Mouse (Mus musculus) right cerebral cortex, postnatal 25 days (tissue): ENCODE measurements around the gene 1700021F05Rik.
"Not testable (repeated sequence)": the region's sequence is repeated elsewhere in the genome, so short reads cannot be mapped to it uniquely, and the experiment has no call there.

Experiments used
- DNase-seq: peaks from one replicate; pipeline ENCODE4 v3.0.0; 2022

The 1700021F05Rik gene

DNA sequence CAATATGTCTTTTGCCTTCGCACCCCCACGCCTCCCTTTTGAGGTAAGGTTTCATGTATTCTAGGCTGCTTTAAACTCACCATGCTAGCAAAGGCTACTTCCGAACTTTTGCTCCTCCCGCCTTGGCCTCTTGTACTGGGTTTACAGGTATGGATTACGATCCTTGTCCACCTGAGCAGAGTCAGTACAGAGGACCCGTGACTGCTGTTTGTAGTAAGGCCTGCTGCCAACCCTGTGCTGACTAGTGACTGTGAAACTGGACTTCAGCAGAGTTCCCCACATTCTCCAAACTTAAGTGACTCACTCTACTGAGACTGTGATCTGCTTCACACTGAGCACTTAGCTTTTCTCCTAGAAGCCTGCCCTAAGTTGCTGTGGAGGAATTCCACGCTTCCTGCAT, 3.1 kb downstream of the 1700021F05Rik start:
- DNase-seq = no peak

DNA sequence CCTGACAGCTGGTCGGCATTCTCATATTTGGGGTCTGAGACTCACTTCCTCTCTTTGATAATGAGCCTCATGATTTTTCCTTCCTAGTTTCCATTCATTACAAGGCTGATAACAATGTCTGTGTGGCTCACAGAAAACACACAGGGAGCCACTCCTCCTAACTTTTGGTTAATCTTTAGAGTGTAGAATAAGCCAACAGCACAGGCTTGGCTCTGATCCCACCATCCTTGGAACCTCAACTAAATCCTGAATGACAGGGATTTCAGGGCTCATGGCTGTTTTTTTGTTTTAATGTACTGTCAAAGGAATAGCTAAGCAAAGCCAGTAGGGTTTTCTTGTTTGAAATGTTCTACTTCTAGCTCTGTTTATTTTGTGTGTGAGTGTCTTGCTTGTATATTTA, 6.4 kb downstream of the 1700021F05Rik start:
- DNase-seq = no peak

DNA sequence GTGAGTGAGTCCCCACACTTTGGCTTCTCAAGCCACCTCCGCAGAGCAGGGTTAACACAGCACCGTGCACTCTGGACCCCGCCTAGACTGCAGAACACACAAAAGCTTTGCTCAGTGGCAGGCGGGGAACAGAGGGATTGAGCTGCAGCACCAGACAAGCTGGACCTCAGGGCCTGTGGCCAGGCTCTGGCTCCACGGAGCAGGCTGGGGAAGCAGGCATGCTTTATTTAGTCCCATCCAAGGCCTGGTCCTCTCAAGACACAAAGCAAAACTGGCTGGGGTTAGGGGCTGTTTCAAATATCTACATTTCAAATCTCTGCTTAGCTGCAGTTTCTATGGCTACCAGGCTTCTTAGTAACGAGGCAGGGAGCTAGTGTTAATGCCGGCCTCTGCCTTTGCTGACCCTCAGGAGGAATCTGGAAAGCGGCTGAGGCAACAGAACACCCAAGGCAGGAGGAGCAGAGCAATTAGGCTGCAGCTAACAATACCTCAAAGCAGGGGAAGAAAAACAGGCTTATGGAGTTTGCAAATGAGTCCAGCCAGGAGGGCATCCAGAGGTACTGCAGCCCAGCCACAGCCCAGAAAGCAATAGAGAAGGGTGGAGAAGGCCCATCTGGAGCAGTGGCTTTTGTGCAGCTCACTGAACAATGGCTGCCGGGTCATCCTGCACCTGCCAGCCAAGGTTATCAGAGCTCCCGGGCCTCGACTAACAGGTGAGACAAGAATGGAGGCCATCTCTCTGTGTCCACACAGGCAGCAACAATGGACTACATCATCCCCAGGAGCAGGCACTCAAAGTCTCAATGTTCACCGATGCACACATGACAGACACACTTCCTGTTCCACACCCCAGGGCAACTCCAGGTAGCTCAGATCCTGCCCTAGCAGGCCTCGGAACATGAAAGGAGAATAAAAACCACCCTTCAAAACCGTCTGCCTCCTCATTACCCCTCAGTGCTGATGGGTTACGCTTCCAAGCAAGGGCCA, 13.2 kb downstream of the 1700021F05Rik start:
- DNase-seq = peak; percentile 15

DNA sequence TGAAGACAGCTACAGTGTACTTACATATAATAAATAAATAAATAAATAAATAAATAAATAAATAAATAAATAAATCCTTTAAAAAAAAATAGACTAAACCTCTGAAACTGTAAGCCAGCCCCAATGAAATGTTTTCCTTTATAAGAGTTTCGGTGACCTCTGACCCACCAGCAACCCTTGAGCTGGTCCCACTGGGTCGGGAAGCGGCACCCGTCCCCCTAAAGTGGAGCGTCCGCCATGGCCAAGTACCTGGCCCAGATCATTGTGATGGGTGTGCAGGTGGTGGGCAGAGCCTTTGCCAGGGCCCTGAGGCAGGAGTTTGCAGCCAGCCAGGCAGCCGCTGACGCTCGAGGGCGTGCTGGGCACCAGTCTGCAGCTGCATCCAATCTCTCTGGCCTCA, 16.9 kb downstream of the 1700021F05Rik start, which contains the start of gene Gm9803:
Gm9803 (plus strand) TSS at position 154 of the 400 bp plus-strand sequence.
- not testable (repeated sequence) for DNase-seq

DNA sequence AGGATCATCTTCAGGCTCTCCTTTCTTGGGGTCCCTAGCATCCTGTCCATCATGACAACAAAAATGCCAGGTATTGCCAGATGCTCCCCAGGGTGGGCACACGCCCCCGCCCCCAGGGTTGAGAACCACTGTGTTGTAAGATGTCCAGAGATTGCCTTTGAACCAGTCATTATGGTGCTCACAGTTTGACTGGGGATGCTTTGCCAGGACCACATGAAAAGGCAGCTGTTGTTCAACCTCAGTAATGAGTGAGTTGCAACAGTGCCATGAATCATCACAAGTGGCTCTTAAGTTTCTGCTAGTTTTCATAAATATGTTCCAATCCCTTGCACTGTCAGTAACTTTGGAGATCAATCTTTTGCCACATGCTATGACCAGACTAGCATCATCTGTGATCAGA, 20.8 kb downstream of the 1700021F05Rik start:
- no peak for DNase-seq

DNA sequence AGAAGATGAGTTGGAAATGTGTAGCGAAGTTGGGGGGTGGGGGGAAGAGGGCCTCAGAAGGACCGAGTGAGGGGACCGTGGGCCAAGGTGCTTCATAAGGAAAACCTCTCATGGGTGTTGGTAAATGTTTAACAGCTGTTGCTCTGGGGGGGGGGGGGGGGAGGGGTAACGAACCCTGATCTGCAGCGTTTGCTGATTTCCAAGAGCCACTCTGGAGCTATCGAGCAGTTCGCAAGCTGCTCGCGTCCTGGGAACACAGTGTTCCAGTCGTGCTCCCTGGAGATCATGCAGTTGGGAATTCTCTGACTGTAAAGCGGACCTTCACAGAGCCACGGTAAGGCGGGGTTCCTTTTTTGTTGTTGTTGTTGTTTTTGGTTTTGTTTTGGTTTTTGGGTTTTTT, 22.4 kb downstream of the 1700021F05Rik start:
- no peak for DNase-seq

DNA sequence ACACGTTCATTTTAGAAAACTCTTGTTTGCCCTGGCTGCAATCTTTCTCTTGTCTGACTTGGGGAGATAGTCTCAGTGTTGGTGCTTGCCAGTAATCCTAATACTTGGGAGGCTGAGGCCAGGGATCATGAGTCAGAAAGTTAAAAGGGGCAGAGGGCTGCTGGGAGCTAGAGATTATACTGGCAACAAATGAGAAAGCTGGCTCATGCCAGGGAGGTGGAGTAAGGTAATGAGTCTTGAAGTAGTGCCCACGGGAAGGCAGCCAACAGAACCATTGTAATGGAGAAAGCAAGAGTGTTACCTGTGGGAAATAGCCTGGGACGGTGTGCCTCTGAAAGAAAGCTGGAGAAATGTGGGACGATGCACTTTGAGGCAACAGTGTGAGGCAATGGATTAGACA, 23.0 kb downstream of the 1700021F05Rik start:
- no peak for DNase-seq

DNA sequence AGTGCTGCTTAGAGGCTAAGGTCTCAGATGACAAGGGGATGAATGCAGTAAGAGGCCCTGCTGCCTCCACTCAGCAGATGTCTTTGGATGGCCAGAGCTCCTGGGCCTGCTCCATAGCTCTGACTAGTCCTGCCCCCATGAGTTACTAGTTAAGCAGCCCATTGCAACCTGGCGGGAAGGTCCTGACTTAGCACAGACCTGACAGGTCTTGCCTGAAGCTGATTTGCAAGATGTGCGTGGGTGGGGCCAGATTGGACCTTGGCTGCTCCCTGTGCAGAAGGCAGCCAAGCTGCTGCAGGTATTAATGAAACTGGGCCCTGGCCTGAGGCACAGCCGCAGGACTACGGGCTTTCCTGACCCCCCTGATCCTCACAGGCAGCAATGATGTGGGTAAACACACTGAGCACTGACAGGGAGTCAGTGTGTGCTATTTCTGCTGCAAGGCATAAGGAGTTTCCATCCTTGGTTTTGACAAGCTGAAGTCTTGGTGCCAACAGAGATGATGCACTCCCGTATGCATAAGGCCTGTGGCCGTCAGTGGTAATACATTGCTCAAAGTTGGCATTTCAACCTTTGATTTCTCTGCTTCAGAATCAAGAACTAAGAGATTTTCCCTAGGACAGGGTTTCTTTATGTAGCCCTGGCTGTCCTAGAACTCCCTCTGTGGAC, 23.7 kb downstream of the 1700021F05Rik start:
- no peak for DNase-seq

DNA sequence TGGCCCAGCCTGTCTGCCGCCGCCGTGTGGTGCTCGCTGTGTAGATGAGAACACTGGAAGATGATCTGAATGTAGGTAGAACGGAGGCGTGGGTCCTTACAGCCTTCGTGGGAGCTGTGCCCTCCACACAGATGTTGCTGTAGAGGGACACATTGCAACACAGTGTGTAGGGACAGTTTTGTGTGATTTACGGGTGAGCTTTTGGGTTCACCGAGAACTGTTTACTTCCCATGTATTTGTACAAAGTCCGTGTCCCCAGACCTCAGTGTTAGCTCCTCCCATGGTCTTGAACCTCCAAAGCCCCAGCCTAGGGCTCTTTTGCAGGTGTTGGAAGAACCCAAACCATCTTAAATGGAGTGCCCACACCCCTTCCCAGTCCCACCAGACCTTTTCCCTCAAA, 27.8 kb downstream of the 1700021F05Rik start:
- no peak for DNase-seq

DNA sequence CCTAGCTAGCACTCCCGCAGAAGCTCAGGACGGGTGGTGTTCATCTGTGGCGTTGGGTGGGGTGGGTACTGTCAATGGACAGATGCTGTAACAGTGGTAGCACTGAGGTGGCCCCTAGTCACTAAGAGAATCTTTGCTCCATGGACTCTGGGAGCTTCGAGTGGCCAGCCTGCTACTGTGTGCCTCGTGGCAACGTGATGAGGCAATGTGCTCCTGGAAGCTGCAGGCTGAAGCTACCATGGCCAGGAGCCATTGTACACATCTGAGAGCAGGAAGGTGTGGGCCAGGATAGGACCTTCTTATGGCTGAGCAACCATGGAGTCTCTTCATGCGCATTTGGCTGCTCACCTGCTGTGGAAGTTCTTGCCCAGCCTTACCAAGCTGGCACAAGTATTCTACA, 31.6 kb downstream of the 1700021F05Rik start:
- no peak for DNase-seq

DNA sequence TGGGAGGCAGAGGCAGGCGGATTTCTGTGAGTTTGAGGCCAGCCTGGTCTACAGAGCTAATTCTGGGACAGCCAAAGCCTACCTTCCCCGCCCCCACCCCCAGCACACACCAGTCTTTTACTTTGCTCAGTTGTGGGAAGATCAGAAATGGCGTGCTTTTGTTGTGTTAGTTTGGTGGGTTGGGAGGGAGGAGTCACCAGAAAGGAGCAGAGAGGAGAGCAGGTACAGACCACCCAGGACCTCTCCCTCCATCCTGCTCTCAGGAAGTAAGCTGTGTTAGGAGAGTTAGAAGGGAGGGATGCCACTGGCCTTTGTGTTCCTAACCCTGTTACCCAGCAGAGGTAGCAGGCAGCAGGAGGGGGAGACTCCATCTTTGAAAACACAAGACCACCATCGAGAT, 33.7 kb downstream of the 1700021F05Rik start:
- no peak for DNase-seq

DNA sequence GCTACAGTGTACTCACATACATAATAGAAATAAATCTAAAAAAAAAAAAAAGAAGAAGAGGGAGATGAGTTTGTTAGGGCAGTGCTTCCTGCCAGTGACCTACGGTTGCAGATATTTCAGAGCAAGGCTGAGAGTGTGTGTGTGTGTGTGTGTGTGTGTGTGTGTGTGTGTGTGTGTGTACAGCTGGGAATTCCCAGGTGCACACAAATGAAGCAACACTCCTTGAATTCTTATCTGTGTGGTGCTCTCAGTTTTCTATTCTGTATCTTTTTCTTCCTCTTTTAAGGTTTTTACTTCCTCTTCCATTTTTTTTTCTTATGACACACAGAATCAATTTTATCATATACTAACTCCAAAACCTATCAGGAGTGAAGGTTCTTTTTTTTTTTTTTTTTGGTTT, 36.5 kb downstream of the 1700021F05Rik start:
- DNase-seq = no peak

DNA sequence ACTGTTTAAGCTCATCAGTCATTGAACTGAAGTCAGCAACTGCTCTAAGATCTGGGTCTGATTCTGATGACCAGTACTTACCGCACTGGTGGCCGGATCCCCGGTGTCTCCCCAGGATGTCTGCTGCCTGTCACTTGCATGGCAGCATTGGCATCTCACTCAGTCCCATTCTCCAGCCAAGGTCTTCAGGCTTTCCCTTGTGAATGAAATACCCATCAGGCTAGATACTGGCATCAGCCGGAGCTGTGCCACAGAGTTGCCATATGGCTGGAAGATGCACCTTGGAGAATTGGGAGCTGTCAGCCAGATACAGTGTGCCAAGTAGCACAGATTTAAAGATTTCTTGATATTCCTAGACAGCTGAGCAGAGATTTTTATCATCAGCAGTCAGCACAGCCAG, 38.2 kb downstream of the 1700021F05Rik start:
- DNase-seq = no peak

DNA sequence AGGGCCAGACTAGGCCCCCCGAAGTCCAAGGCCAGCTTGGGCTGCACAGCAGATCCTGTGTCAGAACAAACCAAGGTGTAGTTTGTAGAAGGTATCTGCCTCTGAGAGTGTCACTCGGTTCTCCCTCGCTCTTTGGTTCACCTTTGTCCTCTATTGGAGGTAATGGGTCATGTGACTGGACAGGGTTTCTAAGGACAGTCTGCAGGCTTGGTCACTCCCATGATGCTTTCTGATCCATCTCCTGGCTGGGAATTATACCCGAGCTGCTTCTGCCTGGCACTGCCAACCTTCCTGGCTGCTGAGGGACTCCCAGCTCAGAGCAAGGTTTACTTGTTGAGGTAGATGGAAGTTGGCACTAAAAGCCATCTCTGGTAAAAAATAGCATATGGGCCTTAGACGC, 49.9 kb downstream of the 1700021F05Rik start:
- no peak for DNase-seq

DNA sequence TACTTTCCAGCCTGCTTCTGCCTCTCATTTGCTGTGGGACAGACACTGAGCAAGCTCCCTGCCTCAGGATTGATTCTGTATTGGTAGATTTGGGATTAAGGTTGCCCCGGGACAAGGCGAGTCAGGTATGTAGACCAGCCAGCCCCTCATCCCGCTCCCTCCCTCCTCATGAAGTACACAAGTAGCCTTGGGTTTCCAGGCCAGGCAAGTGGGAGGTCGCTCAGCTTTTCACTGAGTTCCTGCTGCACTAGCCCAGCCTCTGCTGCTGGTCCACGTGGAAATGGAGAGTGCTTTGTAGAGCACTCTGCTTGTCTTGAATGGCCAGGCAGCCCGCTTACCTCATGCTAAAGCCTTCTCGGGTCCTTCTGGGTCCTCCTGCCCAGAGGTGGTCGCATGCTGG, 50.8 kb downstream of the 1700021F05Rik start:
- no peak for DNase-seq

DNA sequence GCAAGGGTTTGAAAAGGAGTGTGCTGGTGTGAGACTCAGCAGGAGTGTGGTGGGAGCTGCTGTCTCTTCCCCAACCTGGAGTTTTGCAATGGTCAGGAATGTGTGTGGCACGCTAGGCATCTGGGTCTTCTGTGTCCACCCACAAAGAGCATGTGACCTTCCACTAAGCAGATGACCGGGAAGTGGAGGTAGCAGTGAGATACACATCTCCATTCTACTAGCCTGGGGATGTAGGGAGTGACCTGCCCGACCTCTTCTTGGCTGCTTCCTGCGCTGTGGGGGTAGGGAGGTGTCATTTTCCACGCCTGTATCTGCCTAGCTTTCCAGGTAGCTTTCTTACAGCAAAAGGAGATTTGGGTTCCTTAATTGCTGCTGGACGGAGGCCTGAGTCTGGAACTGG, 51.2 kb downstream of the 1700021F05Rik start:
- no peak for DNase-seq

DNA sequence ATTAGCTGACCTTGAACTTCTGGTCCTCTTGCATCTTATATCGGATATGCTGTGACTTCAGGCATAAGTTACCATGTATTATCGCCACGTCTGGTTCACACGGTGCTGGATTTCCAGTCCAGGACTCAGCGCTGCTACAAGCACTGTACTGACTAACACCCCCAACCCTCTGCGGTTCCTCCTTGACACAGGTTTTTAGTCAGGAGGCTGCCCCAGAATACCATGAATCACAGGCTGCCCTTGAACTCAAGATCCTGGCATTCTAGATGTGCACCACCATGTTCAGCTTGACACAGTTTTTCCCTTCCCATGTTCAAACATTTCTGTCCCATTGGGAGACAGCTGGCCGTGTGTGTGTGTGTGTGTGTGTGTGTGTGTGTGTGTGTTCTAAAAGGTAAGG, 51.7 kb downstream of the 1700021F05Rik start:
- no peak for DNase-seq

DNA sequence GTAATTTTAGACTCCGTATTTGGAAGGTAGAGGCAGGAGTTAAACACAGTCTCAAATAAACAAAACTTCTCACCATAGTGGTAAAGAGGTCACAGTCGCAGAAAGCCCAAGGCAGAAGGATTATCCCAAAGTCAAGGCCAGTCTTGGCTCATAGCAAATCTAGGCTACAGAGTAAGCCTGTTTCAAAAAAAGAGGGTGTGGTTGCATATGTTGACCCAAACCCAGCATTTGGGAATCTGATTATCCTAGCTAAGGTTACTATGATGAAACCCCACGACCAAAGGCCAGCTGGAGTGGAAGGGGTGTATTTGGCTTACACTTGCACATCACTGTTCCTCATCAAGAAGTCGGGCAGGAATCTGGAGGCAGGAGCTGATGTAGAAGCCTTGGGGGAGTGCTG, 52.5 kb downstream of the 1700021F05Rik start:
- no peak for DNase-seq

DNA sequence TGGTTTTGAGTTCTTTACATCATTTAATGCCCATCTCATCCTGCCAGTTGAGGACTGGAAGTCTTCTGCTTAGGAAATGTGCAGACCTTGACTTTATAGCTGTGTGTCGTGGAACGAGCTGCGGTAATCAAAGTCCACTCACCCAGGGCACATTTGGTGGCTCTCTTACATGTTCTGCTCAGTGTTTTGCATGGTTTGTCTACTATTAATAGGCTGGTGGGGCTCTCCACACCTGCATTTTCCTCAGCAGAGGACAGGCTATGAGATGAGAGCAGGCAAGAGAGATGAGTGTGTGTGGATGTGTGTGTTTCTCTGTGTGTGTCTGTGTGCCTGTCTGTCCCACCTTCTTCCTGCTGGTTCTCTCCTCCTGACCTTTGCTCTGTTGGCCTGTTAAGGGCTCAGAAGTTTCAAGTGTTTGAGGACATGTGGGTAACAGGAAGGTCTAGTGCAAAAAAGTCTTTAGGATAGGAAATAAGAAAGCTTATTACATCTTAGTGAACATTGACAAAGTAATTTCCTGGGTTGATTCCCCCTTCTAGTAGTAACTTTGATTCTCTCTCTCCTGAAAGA, 53.3 kb downstream of the 1700021F05Rik start:
- DNase-seq = no peak

DNA sequence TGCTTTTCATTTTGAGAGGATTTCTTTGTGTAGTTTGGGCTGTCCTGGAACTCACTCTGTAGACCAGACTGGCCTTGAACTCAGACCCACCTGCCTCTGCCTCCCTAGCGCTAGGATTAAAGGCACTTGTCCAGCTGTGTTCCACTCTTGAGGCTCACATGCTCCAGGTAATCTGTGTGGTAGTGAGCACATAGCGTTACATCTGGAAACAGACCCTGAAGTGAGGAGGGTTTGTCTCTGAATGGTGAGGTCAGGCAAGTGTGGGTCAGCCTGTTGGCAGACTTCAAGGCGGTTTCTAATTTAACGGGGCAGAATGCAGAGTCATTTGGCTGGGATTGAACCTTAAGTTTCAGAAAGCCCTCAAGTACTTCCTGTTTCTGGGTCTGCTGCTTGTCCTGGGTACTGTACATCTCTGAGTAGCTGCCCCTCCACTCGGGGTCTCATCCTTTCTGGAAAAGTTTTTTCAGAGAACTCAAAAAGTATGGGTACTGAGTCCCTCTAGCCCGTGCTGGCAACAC, 55.0 kb downstream of the 1700021F05Rik start:
- no peak for DNase-seq

DNA sequence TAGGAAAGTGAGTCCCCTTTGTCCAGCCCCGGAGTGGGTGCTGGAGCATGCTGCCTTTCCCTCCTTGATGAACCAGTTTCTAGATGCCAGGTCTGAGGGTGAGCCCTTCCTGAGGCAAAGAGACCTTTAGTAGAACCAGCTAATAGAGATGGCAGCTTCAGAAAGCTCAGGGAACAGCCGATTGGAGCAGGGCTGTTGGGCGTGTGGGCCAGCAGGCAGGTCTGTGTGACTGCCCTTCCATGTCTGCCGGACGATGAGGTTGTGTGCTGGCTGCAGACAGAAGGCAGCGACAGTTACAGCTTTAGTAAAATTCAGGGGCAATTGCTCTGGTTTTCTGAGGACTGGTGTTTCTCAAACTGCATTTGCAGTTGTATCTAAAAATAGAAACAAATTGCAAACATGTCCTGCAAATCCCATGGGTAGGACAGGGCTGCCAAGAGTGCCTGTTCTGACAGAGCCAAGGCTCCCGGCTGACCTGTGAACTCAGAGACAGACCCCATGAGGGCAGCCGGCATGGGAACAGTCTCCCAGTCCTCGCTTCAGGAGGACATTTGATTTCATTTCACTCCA, 57.3 kb downstream of the 1700021F05Rik start:
- DNase-seq = no peak

DNA sequence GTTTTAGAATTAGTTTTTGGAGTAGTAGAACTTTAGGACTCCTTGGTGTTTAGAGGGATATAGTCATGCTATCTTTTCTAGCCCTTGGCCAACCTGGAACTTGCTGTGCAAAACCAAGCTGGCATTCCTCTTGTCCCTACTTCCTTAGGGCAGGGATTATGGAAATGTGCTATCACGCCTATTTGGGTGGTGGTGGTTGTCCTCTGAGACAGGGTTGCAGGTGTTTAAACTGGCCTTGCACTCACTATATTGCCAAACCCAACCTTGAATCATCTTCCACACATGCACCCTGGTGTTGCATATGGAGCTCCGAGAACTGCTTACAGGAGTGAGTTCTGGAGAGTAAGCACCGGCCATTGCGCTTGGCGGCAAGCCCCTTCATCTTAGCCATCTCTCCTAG, 58.8 kb downstream of the 1700021F05Rik start:
- DNase-seq = no peak

DNA sequence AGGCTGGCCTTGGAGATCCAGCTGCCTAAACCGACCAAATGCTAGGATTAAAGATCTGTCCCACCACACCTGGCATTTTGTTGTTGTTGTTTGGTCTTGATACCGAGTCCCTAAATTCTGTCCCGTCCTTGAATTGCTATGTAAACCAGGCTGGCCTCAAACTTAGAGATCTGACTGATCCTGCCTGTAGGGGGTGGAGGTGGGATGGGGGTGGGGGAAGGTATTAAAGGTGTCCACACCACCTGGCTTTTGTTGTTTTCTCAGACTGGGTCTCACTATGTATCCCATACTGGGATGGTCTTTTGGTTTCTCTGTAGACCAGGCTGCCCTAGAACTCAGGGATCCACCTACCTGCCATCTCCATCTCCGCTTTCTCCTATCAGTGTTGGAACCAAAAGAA, 59.6 kb downstream of the 1700021F05Rik start:
- no peak for DNase-seq
